Mouse (Mus musculus) kidney, postnatal 4 days (tissue): ENCODE data around the gene Pyroxd1.
"Not testable (repeated sequence)": the region's sequence is repeated elsewhere in the genome, so short reads cannot be mapped to it uniquely, and the experiment has no call there.

Source experiments
- DNase-seq, 2 experiments: peaks; one replicate each; pipeline ENCODE4 v3.0.0; 2021; ENCODE audit warnings: mixed read lengths in 2 of 2

Pyroxd1 gene

DNA sequence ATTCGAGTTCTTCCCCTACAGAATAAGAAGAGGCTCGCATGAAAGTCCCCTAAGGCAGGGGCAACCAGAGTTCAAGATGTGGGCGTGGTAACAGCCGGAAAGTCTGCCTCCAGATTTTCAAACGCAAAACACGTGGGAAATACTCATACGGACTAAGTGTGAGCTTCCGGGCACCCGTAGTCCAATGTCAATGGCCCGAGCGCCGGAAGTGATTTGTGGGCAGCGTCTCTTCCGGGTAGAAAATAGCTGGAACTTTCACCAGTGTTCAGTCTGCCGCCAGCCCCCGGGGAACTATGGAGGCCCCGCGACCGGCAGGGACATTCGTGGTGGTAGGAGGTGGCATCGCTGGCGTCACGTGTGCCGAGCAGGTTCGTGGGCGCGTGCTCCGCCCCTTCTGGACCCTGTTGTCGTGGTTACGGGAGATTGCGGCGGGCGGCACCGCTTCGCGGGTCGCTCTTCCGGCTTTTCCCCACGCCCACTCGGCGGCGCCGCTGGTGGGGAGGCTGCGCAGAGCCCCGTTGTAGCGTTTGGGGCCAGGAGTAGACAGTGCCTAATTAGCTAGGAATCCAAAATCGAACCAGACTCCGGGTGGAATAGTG, at the start of gene Pyroxd1:
Pyroxd1 (plus strand) TSS at position 215 of the 599 bp plus-strand sequence.
- peak; percentile 85 to 92 for DNase-seq

DNA sequence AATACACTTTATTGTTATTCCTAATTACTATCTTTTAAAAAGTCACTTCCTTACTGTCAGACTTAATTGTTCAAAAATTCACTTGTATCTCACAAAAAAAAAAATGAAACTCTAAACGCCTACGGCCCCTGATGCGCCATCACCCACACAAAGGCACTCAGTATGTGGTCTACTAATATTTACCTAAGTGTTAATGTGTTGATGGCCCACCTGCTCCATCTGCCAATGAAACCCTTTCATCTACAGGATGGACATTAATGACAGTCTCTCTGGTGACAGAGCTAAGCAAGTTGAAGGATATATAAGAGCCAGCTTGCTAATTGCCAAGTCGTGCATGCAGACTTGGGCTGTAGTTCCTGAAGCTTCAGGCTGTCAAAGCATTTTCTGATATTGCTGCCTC, 47.4 kb upstream of the Pyroxd1 start, which contains the start of gene Iapp:
Iapp (plus strand) TSS at position 326 of the 400 bp plus-strand sequence.
- no peak for DNase-seq

DNA sequence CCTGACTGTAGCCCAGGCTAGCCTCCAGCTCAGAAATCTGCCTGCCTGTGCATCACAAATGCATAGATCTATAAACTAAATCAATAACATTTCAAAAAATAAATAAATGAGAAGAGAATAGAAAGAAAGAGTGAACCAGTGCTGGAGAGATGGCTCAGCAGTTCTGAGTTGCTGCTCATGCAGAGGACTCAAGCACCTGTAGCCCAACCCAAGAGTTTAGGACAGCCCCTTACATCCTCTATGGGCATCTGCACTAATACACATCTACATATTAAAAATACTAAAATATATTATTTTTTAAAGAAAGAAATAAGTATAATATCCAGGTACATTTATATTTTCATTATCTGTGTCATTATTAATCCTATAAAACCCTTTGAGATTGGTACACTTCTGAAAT, 40.4 kb upstream of the Pyroxd1 start:
- no peak for DNase-seq

DNA sequence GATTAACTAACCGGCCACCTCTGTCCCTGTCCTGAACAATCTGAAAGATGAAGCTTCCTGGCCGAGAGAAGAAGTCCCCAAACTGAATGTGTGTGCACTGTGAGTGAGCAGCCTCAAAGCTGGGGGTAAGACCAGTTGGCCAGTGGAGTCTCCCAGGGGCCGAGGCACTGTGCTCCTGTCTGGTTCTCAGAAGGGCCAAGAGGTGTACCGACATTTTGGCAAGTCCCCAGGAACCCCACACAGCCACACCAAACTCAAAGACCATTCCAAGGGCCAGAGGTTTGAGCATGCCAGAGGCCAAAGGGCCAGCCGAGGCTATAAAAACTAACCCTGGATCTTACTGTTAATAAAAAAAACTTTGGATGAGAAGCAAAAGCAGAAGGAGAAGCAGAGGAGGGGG, 31.2 kb upstream of the Pyroxd1 start:
- no peak for DNase-seq

DNA sequence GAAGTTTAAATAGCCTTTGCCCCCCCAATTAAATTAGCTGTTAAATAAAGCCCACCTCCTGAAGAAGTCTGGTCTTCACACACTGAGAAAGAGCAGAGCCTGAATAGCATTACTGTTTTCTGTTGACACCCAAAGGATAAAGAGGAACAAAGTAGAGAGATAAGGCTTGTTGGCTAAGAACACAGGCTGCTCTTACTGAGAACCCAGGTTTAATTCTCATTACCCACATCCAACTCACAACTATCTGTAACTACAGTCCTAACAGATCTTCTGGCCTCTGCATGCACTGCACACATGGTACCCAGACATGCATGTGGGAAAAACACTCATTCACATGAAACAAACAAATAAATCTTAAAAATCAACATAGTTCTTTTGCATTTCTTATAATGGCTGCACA, 28.3 kb upstream of the Pyroxd1 start:
- no peak for DNase-seq

DNA sequence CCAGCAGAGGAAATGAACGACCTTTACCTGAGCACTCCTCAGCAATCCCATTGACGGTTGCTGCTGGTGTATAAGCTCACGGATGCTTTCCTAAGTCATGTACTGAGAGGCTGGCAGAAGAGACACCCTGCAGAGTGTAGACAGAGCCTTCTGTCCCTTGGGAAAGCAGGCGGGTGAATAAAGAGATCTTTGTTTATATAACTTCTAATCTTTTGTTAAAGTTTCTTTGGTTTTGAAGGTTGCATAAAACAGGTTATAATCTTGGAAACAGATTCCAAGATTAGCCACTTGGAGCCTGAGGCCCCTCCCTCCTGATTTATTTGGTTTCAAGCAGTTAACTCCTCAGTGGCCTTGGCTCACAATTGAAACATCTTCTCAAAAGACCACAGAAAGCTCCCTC, 22.6 kb upstream of the Pyroxd1 start, which contains the start of gene Slco1a5:
Slco1a5 (minus strand) TSS at position 101 of the 400 bp plus-strand sequence.
- no peak for DNase-seq

DNA sequence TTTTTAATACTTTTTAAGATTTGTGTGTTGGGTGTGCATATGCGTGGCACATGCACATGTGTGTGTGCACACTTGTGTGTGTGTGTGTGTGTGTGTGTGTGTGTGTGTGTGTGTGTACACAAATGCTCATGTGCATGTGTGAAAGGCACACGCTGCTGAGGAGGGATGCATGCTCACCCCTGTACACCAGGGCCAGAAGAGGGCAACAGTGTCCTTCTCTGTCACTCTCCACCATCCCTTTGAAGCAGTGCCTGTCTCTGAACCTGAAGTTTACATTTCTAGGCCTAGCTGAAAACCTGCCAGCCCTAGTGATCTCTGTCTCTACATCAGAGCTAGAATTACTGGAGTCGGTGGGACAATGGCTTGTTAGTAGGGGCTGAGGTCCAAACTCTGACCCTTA, 18.9 kb upstream of the Pyroxd1 start:
- no peak for DNase-seq

DNA sequence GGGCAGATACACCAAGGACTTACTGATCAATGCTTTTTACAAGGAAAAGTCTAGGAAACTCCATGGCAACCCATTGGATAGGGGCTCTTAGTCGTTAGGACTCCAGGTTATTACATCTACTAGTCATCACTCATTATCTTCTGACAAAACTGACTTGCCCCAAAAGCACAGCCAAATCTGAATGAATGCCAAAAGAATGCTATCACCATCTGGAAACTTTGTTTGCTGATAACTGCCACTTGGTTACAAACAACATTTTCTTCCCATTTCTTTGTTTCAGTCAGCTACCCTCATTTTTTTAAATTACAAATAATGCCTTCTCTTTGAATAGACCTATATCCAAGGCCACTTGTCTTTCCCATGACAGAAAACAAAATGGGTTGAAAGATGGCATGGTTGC, 16.3 kb upstream of the Pyroxd1 start:
- no peak for DNase-seq

DNA sequence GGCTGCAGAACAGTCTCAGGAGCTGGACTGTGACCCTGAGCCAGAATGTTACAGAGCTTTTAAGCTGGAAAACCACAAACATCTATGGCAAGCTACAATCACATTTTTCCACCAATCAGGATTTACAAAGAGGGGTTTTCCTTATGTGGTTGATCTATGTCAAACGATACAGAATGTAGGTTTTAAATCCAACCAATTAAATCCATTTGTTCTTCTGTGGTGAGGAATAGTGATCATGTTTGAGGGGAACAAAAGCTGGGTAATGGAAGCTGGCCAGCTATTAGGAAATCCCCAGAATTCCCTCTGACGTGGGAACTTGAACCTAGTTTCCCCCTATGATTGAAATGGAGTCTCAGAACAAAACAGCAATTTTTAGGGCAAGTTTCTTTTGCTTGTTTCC, 6.5 kb upstream of the Pyroxd1 start:
- DNase-seq: no peak

DNA sequence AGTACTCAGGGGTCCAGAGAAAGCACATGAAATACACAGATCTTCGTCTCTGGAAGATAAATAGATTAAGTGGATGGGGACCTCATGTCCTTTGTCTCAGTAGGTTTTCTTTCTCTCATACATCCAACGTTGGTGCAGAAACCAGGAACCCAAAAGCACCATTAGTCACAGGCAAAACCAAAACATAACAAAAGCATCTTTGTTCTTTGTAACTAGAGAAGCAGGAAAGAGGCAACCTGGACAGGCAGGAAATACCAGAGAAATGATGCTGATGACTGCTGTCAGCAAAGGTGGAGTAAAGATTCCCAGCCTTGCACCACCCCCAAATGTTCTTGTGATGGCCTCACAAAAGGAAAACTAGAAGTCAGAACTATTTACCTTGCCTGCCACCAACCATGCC, 5.9 kb upstream of the Pyroxd1 start:
- no peak for DNase-seq

DNA sequence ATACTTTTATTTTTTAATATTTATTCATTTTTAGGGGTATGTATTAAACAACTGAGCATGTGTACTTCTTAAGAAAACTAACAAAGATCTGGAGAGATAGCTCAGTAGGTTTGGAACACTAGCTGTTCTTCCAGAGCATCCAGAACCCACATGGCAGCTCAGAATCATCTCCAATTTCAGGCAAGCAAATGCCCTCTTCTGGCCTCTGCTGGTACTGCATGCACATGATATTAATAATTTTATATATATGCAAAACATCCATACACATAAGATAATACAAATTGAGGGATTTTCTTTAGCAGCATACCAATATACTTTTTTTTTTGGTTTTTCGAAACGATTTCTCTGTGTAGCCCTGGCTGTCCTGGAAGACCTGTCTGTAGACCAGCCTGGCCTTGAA, 1.9 kb upstream of the Pyroxd1 start:
- peak; percentile 70 to 71 for DNase-seq

DNA sequence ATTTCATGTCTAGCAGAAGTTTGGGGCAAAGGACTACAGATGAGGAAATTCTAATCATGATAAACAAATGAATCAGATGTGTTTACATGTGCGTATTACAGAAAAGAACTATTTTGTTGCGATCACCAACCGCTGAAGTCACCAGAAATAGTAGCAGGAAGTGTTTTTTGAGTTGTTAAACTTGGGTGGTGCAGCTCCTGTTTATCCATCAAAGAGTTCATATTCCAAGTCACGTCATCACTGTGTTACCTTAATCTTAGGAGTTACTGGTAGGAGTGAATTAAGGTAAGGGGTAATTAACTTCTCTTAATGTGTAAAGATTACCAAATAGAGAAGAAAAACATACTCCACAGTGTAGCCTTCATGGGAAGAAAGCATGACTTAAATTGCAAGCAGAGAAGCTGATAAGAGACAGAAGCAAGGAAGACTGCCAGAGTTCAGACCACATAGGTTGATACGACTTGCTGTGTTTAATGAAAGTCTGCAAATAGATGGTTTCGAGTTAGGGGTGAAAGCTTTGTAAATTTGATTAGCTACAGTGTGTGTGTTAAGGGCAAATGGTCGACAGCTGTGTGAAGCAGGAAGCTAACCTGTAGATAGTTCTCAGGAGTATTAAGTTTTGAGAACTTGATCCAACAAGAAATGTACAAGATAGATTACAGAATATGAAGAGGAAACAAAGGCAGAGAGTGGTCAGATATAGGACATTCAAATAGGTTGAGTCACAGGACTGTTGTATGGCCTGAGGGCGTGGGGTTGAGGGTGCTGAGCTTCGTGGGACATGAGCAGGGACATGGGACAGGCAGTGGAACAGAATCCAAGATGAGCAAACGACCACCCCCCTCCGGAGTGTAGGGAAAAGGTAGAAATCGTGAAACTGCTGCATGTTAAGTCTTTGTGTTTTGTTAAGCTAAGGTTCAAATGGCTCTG, 992 bp downstream of the Pyroxd1 start:
- no peak for DNase-seq

DNA sequence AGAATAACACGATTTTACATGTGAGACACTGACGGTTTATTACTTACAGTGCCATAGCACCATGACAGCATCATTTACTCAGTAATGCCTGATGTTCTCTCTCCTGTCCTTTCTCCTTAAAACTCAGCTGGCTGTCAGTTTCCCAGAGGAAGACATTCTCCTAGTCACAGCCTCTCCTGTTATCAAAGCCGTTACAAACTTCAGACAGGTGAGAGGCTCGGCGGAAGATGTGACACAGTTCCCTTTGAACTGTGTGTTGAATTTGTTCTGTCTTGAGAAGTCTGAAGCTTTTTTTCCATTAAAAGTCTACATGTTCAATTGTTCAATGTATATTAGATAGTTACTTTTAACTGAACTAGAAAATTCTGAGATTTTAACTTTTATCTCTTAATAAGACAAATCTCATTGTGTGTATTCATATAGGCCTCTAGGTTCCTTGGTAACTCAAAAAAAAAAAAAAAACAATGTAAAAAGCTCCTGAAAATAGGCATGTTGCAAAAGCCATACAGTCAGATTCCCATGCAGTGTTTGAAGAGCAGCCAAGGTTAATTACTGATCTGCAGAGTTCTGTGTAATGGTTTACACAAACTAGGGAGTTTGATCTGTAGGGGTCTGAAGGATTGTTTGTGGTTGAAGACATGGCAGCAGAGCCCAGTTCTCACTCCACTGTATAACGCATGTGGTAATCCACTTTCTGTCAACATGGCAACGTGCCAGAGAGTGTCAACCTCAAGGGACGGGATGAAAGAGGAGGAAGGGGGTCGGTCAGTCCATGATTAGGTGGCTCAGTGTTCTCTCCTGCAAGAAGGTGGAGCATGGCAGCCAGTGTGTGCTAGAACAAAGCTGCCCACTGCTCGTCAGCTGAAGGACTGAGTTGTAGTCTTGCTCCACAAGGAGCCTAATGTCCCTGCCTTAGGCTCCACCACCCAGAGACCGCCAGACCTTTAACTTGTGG, 2.3 kb downstream of the Pyroxd1 start:
- DNase-seq: peak; percentile 22 to 44

DNA sequence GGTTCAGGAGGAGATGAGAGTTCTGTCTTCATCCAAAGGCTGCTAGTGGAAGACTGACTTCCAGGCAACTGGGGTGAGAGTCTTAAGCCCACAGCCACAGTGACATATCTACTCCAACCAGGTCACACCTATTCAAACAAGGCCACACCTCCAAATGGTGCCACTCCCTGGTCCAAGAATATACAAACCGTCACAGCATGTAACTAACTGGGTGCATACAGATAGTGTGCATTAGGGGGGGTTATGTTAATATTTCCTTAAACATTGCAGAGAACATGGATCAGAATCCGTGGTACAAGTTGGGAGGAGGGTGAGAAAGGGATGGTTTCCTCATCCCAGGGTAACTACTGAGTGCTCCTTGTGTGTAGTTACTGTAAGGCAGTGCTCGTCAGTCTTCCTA, 6.6 kb downstream of the Pyroxd1 start:
- DNase-seq: not testable (repeated sequence)

DNA sequence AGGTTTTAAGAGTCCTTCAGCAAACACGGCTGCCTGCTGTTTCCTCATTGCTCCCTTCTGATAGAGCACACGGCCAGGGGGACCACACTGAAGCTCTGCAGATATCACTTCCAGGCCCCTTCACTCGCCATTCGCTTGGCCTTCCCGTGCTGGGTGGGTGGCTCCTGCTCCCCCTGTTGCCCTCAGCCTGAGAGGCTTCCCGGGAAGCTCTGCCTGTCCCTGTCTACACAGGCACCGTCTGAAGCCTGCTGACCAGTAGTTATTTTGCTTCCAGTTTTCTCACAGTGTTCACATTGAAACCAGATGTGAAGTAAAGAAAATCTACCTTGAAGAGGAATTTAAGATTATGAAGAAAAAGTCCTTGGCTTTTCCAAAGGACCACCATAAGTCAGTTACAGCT, 11.7 kb downstream of the Pyroxd1 start:
- DNase-seq: no peak

DNA sequence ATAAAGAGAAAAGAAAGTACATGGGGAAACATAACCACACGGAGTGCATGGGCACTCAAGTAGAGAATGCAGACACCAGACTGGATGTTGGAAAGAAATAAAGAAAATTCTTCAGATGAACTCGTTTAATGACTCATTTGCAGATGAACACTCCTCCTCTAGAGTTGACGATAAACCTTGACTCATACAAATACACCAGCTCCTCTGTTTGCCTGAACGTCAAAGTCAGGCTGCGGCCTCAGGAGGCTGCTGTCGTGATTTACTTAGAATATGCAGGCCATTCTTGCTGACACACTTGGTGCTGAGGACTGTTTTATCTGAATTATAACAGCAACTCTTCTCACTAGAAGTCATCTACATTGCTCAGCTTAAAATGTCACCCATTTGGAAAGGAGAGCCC, 16.6 kb downstream of the Pyroxd1 start:
- DNase-seq: no peak

DNA sequence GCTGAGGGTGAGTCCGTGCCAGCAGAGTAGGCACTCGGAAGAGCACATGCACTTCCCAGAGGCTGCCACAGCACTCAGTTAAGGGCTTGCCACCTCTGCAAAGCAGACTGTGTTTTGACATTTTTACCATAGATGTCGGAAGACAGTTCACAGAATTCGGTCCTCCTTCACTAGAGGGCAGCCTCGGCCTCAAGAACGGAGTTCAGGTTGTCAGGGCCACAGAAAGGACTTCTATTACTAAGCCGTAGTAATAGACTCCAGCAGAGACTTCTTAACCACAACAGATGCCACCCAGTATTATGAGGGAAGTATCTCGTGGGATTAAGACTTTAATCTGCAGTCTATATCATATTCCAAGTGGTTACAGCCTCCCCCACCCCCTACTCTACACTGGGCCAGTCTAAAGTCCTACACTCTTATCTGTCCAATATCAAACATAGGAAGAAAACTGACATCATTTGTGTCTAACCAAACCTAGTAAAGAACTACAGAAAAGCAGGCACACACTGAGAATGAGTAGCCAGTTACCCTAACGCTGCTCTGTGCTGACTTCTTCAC, 17.6 kb downstream of the Pyroxd1 start:
- DNase-seq: peak; percentile 33 to 38

DNA sequence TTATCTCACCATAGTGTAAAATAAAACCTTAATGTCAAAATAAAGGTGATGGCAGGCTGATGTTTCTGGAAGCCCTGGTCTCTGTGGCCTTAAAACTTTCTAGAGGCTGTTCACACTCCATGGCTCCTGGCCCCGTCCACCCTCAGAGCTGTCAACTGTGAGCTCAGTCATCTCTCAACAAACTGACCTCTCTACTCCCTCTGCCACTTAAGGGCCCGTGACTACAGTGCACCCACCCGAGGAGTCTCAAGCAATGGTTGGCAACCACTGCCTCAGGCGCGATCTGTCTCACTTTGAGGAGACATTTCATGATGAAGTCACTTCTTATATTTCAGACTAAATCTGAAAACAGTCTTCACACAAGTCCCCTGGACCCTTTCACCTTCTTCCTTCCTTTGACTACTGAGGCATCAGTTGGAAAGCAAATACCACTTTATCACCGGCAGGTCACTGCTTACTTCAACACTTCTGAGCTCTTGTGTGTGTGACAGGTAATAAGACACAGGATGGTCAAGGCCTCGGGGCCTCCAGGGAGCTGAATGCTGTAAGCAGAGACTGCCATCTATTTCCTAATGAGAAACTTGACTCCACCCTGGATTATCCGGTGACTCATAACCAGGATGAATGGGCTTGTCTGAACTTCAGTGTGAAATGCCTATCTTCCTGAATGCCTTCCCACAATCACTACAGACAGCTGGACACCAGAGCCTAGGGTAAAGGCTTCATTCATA, 20.5 kb downstream of the Pyroxd1 start:
- DNase-seq: no peak

DNA sequence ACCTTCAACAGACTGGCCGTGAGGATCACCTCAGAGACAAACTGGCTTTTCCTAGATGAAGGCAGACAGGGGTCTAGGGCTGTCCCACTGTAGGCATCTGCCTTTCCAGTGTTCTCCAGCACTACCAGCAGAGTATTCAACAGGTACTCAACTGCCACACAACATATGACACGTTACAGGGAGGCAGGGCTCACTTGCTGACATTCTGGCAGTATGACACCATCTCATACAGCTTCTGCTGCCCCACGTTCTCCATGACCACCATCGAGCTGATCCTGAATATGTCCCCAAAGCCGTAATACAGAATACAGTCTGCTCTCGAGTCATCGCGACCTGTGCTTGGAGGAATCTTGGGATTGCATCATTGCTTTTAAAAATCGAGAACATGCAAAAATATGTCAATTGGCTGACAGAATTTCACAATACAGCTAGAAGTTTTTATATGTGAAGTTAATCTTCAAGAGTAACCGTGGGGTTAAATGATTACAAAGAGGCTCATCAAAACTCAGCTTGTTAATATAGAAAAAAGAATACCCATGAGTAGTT, 21.1 kb downstream of the Pyroxd1 start:
- DNase-seq: no peak

DNA sequence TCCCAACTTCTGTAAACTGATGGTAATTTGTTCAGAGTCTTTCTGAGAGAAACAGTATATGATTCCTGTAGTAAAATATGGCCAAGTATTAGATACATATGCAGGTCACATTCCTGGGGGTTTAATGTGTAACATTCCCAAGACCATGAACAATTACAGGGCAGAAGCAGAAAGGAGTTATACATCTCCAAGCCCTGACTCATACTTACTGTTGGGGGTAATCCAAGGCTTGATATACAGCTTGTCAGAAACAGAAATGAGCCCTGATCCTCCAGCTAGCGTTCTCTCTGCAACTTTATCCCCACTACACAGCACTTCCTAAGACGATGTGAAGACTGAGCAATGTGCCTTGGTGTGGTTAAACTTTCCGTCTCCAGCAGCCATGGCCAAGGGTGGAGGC, 22.1 kb downstream of the Pyroxd1 start:
- no peak for DNase-seq

DNA sequence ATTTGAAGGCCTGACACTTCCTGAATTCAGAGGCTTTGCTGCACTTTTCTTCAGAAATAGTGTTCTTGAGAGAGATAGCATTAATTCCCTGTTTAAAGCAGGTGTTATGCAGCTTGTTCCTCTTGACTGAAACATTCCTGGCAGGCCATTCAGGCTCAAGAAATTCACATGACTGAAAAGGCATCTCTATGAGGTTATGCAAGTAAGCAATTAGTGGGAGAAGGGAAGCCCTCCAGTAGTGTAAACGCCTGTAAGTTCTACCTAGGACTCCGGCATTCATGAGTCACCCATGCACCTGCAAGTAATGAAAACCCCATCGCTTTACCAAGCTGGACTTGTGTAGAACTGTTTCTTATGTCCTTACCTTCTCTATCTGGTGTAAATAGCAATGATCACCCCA, 24.1 kb downstream of the Pyroxd1 start:
- DNase-seq: no peak

DNA sequence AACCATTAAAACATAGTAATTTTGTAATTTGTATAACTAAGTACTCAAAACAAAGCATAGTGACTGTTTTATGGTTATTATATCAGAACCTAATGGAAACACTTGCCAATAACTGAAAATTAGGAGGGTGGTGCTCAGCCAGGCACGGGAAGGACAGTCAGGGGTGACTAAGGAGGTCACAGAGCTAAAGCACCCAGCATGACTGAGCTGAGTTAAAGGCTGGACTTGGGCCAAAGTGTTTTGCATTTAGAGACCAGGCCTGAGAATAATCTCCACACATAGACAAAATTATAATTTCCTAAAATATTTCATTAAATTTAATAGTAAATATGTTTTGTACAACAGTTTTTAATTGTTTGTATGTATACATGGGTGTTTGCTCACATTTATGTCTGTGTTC, 31.6 kb downstream of the Pyroxd1 start:
- DNase-seq: no peak
